Mouse (Mus musculus) C2C12 (cell line): Measurements from ENCODE around the gene Hc.

Source experiments
- CEBPB ChIP-seq: IDR thresholded peaks from one replicate; pipeline ENCODE4 v1.6.1; 2011; ENCODE audit warnings: low read depth, mild to moderate bottlenecking, control low read depth, moderate library complexity
- CTCF ChIP-seq: IDR thresholded peaks from one replicate; pipeline ENCODE4 v1.5.1; 2011; ENCODE audit not compliant: control insufficient read depth, insufficient read depth, insufficient read length
- MAX ChIP-seq: IDR thresholded peaks from one replicate; pipeline ENCODE4 v1.6.1; 2011; ENCODE audit warnings: mild to moderate bottlenecking, control low read depth
- MYOG ChIP-seq: IDR thresholded peaks from one replicate; pipeline ENCODE4 v1.6.1; 2011; ENCODE audit not compliant: control insufficient read depth, insufficient read length; ENCODE audit errors: extremely low read depth
- USF1 ChIP-seq: IDR thresholded peaks from one replicate; pipeline ENCODE4 v1.6.1; 2011; ENCODE audit warnings: low read depth, mild to moderate bottlenecking, control low read depth, moderate library complexity

- no peak for TF ChIP-seq MAX
- TF ChIP-seq CTCF: no peak
- no peak for TF ChIP-seq USF1
- no peak for TF ChIP-seq CEBPB
- no peak for TF ChIP-seq MYOG
Observed at GRCm38 (mm10) chr2:34960466-34960865, 100.8 kb downstream of the Hc start.
